Mouse (Mus musculus): ENCODE data around the gene Trabd2b. TPM values are rescaled to one million over a fixed set of nuclear protein-coding genes. Genes with fewer than 3 reads are reported as not detected.

Gene Trabd2b
- polyA plus RNA-seq, 1 experiment, result 6.7 TPM

- no peak overlapping the region for H3K4me3 ChIP-seq (replicated peaks; ENCODE audit: extremely low read depth, low read depth, low read length)
- peaks cover 2% of the 10 kb centered on the region for H3K4me1 ChIP-seq (ENCODE audit: control insufficient read depth, insufficient read depth, low read length)
- no peak for DNase-seq
- WGBS, result 66% methylated on average over 3 of the region's 3 CpGs
- TF ChIP-seq POLR2A (IDR thresholded peaks at IDR 0.05; ENCODE audit: borderline replicate concordance, extremely low read depth, low read depth, low read length) (no peak), CTCF (IDR thresholded peaks at IDR 0.05; ENCODE audit: insufficient read depth, low read length) (no peak)
These were observed 244.5 kb downstream of the Trabd2b start for GRCm38 (mm10) chr4:114651007-114651406.

- H3K4me3 ChIP-seq (replicated peaks; ENCODE audit: extremely low read depth, low read depth, low read length), result no peak overlapping the region
- WGBS, result 59% methylated on average over 5 of the region's 5 CpGs
- no peak for DNase-seq
- no peak for TF ChIP-seq POLR2A (IDR thresholded peaks at IDR 0.05; ENCODE audit: borderline replicate concordance, extremely low read depth, low read depth, low read length)
- TF ChIP-seq CTCF (IDR thresholded peaks at IDR 0.05; ENCODE audit: insufficient read depth, low read length), result no peak
- H3K4me1 ChIP-seq (ENCODE audit: control insufficient read depth, insufficient read depth, low read length), result peaks cover 2% of the 10 kb centered on the region
These were observed 245.1 kb downstream of the Trabd2b start for GRCm38 (mm10) chr4:114651606-114652005.

DNA sequence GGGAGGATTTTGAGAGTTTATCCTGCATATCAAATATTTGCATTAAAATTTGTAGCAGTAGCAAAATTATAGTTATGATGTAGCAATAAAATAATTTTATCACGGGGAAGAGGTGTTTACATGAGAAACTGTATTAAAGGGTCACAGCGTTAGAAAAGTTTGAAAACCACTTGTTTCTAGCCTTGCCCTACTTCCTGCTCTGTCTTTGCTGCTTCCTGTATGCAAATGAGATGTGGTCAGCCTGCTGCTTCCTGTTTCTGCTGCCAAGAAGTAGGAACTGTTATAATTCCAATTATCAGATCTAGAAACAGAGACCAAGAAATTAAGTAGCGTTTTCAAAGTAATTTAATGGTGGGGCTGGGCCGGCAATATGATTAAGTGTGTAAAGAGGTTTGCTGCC is 245.9 kb downstream of the Trabd2b start:
- Histone ChIP-seq H3K4me3 (replicated peaks; ENCODE audit: extremely low read depth, low read depth, low read length) (no peak overlapping the region), H3K4me1 (ENCODE audit: control insufficient read depth, insufficient read depth, low read length) (peaks cover 2% of the 10 kb centered on the region)
- no peak for TF ChIP-seq CTCF (IDR thresholded peaks at IDR 0.05; ENCODE audit: insufficient read depth, low read length)
- TF ChIP-seq POLR2A (IDR thresholded peaks at IDR 0.05; ENCODE audit: borderline replicate concordance, extremely low read depth, low read depth, low read length), result no peak
- no peak for DNase-seq
- WGBS, result 54% methylated on average over 4 of the region's 4 CpGs

GRCm38 (mm10) chr4:114657933-114658332 is 251.4 kb downstream of the Trabd2b start:
- 48% methylated on average over 2 of the region's 2 CpGs for WGBS
- no peak for TF ChIP-seq POLR2A (IDR thresholded peaks at IDR 0.05; ENCODE audit: borderline replicate concordance, extremely low read depth, low read depth, low read length)
- TF ChIP-seq CTCF (IDR thresholded peaks at IDR 0.05; ENCODE audit: insufficient read depth, low read length), result no peak
- Histone ChIP-seq H3K4me3 (replicated peaks; ENCODE audit: extremely low read depth, low read depth, low read length) (no peak overlapping the region), H3K4me1 (ENCODE audit: control insufficient read depth, insufficient read depth, low read length) (no peaks in the 10 kb centered on the region; the same call in 1 of the 2 replicates)
- no peak for DNase-seq

GRCm38 (mm10) chr4:114659876-114660275 is 253.4 kb downstream of the Trabd2b start:
- TF ChIP-seq POLR2A (IDR thresholded peaks at IDR 0.05; ENCODE audit: borderline replicate concordance, extremely low read depth, low read depth, low read length) (no peak), CTCF (IDR thresholded peaks at IDR 0.05; ENCODE audit: insufficient read depth, low read length) (no peak)
- Histone ChIP-seq H3K4me3 (replicated peaks; ENCODE audit: extremely low read depth, low read depth, low read length) (no peak overlapping the region), H3K4me1 (ENCODE audit: control insufficient read depth, insufficient read depth, low read length) (no peaks in the 10 kb centered on the region)
- DNase-seq, result no peak
- 43% methylated on average over 5 of the region's 5 CpGs for WGBS

GRCm38 (mm10) chr4:114664063-114665036 is 257.8 kb downstream of the Trabd2b start:
- Histone ChIP-seq H3K4me1 (ENCODE audit: control insufficient read depth, insufficient read depth, low read length) (no peaks in the 10 kb centered on the region), H3K4me3 (replicated peaks; ENCODE audit: extremely low read depth, low read depth, low read length) (no peak overlapping the region)
- no peak for DNase-seq
- WGBS, result 58% methylated on average over 9 of the region's 9 CpGs
- TF ChIP-seq POLR2A (IDR thresholded peaks at IDR 0.05; ENCODE audit: borderline replicate concordance, extremely low read depth, low read depth, low read length), result no peak
- TF ChIP-seq CTCF (IDR thresholded peaks at IDR 0.05; ENCODE audit: insufficient read depth, low read length), result no peak

Other genes with a start within 250 kb of the Trabd2b start
- gene Skint11, start 243.3 kb upstream of the Trabd2b start, polyA plus RNA-seq (2012; rRNA removed), result not detected in 2 replicates